Mouse (Mus musculus): ENCODE measurements around the gene Btnl1. TPM values are rescaled to one million over a fixed set of nuclear protein-coding genes. Genes with fewer than 3 reads are reported as not detected.

Gene Btnl1
- polyA plus RNA-seq, 1 experiment from 2014 or later: not detected

- Histone ChIP-seq H3K27ac (ENCODE audit: low read length) (no peak within 1 kb of the TSS), H3K9ac (ENCODE audit: low read depth, low read length) (no peak within 1 kb of the TSS), H3K27me3 (ENCODE audit: control insufficient read depth, insufficient read depth, low read depth, low read length) (no peaks in the 10 kb centered on the region), H3K36me3 (ENCODE audit: control insufficient read depth, insufficient read depth, low read length) (no peaks in the 10 kb centered on the region), H3K9me3 (replicated peaks; ENCODE audit: control insufficient read depth, low read length, poor library complexity, severe bottlenecking) (no peaks in the 10 kb centered on the region), H3K4me1 (ENCODE audit: control insufficient read depth, insufficient read depth, low read length) (no peaks in the 10 kb centered on the region), H3K4me3 (ENCODE audit: low read depth, low read length) (no peak within 1 kb of the TSS), H3K4me2 (ENCODE audit: low read length) (no peak within 1 kb of the TSS)
- 87% methylated on average over 5 of the region's 5 CpGs for WGBS
- ATAC-seq: no peak
Measured at GRCm38 (mm10) chr17:34354539-34354938, 22.4 kb upstream of the Btnl1 start, which contains the start of gene Btnl2. Gene Btnl2 (plus strand): TSS chr17:34354822.

GRCm38 (mm10) chr17:34354940-34355339 lies 22.0 kb upstream of the Btnl1 start:
- WGBS: 91% methylated on average over 1 of the region's 1 CpGs
- Histone ChIP-seq H3K4me1 (ENCODE audit: control insufficient read depth, insufficient read depth, low read length) (no peaks in the 10 kb centered on the region), H3K4me3 (ENCODE audit: low read depth, low read length) (no peak overlapping the region), H3K9me3 (replicated peaks; ENCODE audit: control insufficient read depth, low read length, poor library complexity, severe bottlenecking) (no peaks in the 10 kb centered on the region), H3K27me3 (ENCODE audit: control insufficient read depth, insufficient read depth, low read depth, low read length) (no peaks in the 10 kb centered on the region), H3K27ac (ENCODE audit: low read length) (no peak overlapping the region), H3K9ac (ENCODE audit: low read depth, low read length) (no peak overlapping the region), H3K36me3 (ENCODE audit: control insufficient read depth, insufficient read depth, low read length) (no peaks in the 10 kb centered on the region), H3K4me2 (ENCODE audit: low read length) (no peak overlapping the region)
- no peak for ATAC-seq

- Histone ChIP-seq H3K9ac (ENCODE audit: low read depth, low read length) (no peak overlapping the region), H3K4me2 (ENCODE audit: low read length) (no peak overlapping the region), H3K4me3 (ENCODE audit: low read depth, low read length) (no peak overlapping the region), H3K9me3 (replicated peaks; ENCODE audit: control insufficient read depth, low read length, poor library complexity, severe bottlenecking) (no peaks in the 10 kb centered on the region), H3K36me3 (ENCODE audit: control insufficient read depth, insufficient read depth, low read length) (no peaks in the 10 kb centered on the region), H3K27ac (ENCODE audit: low read length) (no peak overlapping the region), H3K4me1 (ENCODE audit: control insufficient read depth, insufficient read depth, low read length) (no peaks in the 10 kb centered on the region), H3K27me3 (ENCODE audit: control insufficient read depth, insufficient read depth, low read depth, low read length) (no peaks in the 10 kb centered on the region)
- ATAC-seq: no peak
- WGBS: 88% methylated on average over 15 of the region's 15 CpGs
Measured at GRCm38 (mm10) chr17:34362954-34363546, 13.9 kb upstream of the Btnl1 start.

GRCm38 (mm10) chr17:34363676-34364310 lies 13.1 kb upstream of the Btnl1 start:
- WGBS: 85% methylated on average over 3 of the region's 3 CpGs
- H3K4me3 ChIP-seq (ENCODE audit: low read depth, low read length): no peak overlapping the region
- ATAC-seq: no peak

GRCm38 (mm10) chr17:34365031-34365430 lies 11.9 kb upstream of the Btnl1 start:
- Histone ChIP-seq H3K4me1 (ENCODE audit: control insufficient read depth, insufficient read depth, low read length) (no peaks in the 10 kb centered on the region), H3K9me3 (replicated peaks; ENCODE audit: control insufficient read depth, low read length, poor library complexity, severe bottlenecking) (no peaks in the 10 kb centered on the region), H3K27ac (ENCODE audit: low read length) (no peak overlapping the region), H3K27me3 (ENCODE audit: control insufficient read depth, insufficient read depth, low read depth, low read length) (no peaks in the 10 kb centered on the region), H3K36me3 (ENCODE audit: control insufficient read depth, insufficient read depth, low read length) (no peaks in the 10 kb centered on the region), H3K4me2 (ENCODE audit: low read length) (no peak overlapping the region), H3K4me3 (ENCODE audit: low read depth, low read length) (no peak overlapping the region), H3K9ac (ENCODE audit: low read depth, low read length) (no peak overlapping the region)
- ATAC-seq: no peak
- 79% methylated on average over 10 of the region's 10 CpGs for WGBS

More at GRCm38 (mm10) chr17:34363676-34364310, 13.1 kb upstream of the Btnl1 start:
- Histone ChIP-seq H3K4me1 (ENCODE audit: control insufficient read depth, insufficient read depth, low read length) (no peaks in the 10 kb centered on the region), H3K27me3 (ENCODE audit: control insufficient read depth, insufficient read depth, low read depth, low read length) (no peaks in the 10 kb centered on the region), H3K4me2 (ENCODE audit: low read length) (no peak overlapping the region), H3K36me3 (ENCODE audit: control insufficient read depth, insufficient read depth, low read length) (no peaks in the 10 kb centered on the region), H3K9me3 (replicated peaks; ENCODE audit: control insufficient read depth, low read length, poor library complexity, severe bottlenecking) (no peaks in the 10 kb centered on the region), H3K27ac (ENCODE audit: low read length) (no peak overlapping the region), H3K9ac (ENCODE audit: low read depth, low read length) (no peak overlapping the region)

- 83% methylated on average over 4 of the region's 4 CpGs for WGBS
Measured at GRCm38 (mm10) chr17:34370563-34370962, 6.4 kb upstream of the Btnl1 start.

GRCm38 (mm10) chr17:34373055-34373709 lies 3.8 kb upstream of the Btnl1 start:
- no peaks in the 10 kb centered on the region for H3K36me3 ChIP-seq (ENCODE audit: control insufficient read depth, insufficient read depth, low read length)
- no peak overlapping the region for H3K4me2 ChIP-seq (ENCODE audit: low read length)
- ATAC-seq: no peak
- no peak overlapping the region for H3K27ac ChIP-seq (ENCODE audit: low read length)
- no peaks in the 10 kb centered on the region for H3K4me1 ChIP-seq (ENCODE audit: control insufficient read depth, insufficient read depth, low read length)
- H3K9ac ChIP-seq (ENCODE audit: low read depth, low read length): no peak overlapping the region
- 74% methylated on average over 6 of the region's 6 CpGs for whole genome bisulfite sequencing
- no peak overlapping the region for H3K4me3 ChIP-seq (ENCODE audit: low read depth, low read length)
- no peaks in the 10 kb centered on the region for H3K27me3 ChIP-seq (ENCODE audit: control insufficient read depth, insufficient read depth, low read depth, low read length)
- no peaks in the 10 kb centered on the region for H3K9me3 ChIP-seq (replicated peaks; ENCODE audit: control insufficient read depth, low read length, poor library complexity, severe bottlenecking)

More at GRCm38 (mm10) chr17:34370563-34370962, 6.4 kb upstream of the Btnl1 start:
- Histone ChIP-seq H3K9ac (ENCODE audit: low read depth, low read length) (no peak overlapping the region), H3K4me1 (ENCODE audit: control insufficient read depth, insufficient read depth, low read length) (no peaks in the 10 kb centered on the region), H3K9me3 (replicated peaks; ENCODE audit: control insufficient read depth, low read length, poor library complexity, severe bottlenecking) (no peaks in the 10 kb centered on the region), H3K27ac (ENCODE audit: low read length) (no peak overlapping the region), H3K27me3 (ENCODE audit: control insufficient read depth, insufficient read depth, low read depth, low read length) (no peaks in the 10 kb centered on the region), H3K4me2 (ENCODE audit: low read length) (no peak overlapping the region), H3K4me3 (ENCODE audit: low read depth, low read length) (no peak overlapping the region), H3K36me3 (ENCODE audit: control insufficient read depth, insufficient read depth, low read length) (no peaks in the 10 kb centered on the region)
- no peak for ATAC-seq

GRCm38 (mm10) chr17:34377450-34378209 lies 698 bp downstream of the Btnl1 start:
- WGBS: 59% methylated on average over 6 of the region's 6 CpGs
- Histone ChIP-seq H3K9ac (ENCODE audit: low read depth, low read length) (no peak overlapping the region), H3K27me3 (ENCODE audit: control insufficient read depth, insufficient read depth, low read depth, low read length) (no peaks in the 10 kb centered on the region), H3K4me2 (ENCODE audit: low read length) (no peak overlapping the region), H3K4me3 (ENCODE audit: low read depth, low read length) (no peak overlapping the region), H3K9me3 (replicated peaks; ENCODE audit: control insufficient read depth, low read length, poor library complexity, severe bottlenecking) (no peaks in the 10 kb centered on the region), H3K4me1 (ENCODE audit: control insufficient read depth, insufficient read depth, low read length) (no peaks in the 10 kb centered on the region), H3K27ac (ENCODE audit: low read length) (no peak overlapping the region), H3K36me3 (ENCODE audit: control insufficient read depth, insufficient read depth, low read length) (no peaks in the 10 kb centered on the region)
- no peak for ATAC-seq
